Mouse (Mus musculus): ENCODE results near the gene Tmem52b. TPM values are rescaled to one million over a fixed set of nuclear protein-coding genes. Genes with fewer than 3 reads are reported as not detected.

The Tmem52b gene
- total RNA-seq, 2 experiments from 2014 or later: not detected

DNA sequence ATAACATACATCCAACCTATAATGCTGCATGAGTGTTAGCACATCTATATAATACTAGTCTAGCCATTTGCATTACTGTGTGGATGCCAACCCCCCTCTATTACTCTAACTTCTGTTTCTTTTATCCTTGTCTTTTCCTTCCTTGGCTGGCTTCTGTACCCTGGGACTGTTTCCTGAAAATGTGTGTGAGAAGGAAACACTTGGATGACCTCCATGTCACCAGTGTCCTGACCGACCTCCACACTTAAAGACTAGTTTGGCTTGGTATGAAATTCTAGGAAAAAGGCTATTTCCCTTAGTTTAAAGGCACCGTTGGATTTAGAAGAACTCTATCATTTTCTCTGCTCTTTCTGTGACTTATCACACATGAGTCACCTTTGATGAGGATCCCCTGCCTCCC, 15.1 kb downstream of the Tmem52b start:
- intact Hi-C loops (cut with DNase I): no loop called here

DNA sequence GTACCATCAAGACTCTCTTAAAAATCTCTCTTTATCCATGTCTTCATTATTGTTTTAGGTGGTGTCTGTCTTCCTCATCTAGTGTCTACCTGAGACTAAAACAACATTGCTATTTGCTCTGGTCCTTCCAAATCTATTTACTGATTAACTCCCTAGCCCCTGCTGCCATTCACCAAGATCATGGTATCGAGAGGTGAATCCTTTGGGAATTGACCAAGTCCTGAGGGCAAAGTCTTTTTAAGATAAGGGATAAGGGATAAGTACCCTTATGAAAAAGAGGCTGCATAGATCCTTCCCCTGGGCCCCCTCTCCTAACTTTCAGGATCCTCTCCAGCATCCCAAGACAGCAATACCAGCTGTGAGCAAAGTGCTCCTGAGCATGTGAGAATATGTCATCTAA, 17.2 kb downstream of the Tmem52b start:
- intact Hi-C loops (cut with DNase I): no loop called here
- DNase-seq (ENCODE audit: low spot score in 2 of 2): no peak

More for the DNA sequence above, 15.1 kb downstream of the Tmem52b start:
- no peak for DNase-seq (ENCODE audit: low spot score in 2 of 2)

DNA sequence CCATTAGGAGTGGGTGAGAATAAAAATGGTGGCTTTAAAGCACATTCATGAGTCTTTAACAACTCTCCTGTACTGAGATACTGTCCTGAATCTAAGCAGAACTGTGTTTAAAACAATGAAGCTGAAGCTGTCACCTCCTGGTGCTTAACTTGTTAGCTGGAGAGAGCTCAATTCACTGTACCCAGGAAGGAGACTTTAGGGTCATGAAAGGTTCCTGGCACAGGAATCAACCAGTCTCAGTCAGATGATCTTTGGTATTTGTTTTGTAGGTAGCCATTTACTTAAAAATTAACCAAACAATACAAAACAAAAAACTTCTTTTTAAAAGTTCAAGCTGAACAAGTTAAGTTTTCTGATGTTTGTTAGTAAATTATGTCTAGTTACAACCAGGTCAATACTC, 17.9 kb downstream of the Tmem52b start:
- intact Hi-C loops (cut with DNase I): no loop called here
- no peak for DNase-seq (ENCODE audit: low spot score in 2 of 2)

DNA sequence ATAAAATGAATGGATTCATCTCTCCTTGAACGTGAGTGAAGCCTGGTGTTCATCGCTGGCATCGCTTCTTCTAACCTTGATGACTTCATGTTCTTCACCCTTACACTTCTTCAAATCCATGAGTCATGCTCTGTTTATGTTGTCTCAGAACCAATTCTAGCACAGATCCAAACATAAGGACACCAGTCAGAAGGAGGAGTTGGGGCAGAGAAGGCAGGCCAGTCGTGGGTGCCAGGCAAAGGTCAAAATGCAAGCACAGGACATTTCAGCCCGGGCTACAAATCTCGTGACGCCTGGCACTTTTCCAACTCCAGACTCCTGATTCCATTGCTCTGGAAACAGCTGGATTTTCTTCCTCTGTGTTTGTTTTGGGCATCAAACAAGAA, 20.2 kb downstream of the Tmem52b start:
- DNase-seq (ENCODE audit: low spot score in 2 of 2): peak; percentile 63 to 79
- intact Hi-C loops (cut with DNase I): no loop called here

DNA sequence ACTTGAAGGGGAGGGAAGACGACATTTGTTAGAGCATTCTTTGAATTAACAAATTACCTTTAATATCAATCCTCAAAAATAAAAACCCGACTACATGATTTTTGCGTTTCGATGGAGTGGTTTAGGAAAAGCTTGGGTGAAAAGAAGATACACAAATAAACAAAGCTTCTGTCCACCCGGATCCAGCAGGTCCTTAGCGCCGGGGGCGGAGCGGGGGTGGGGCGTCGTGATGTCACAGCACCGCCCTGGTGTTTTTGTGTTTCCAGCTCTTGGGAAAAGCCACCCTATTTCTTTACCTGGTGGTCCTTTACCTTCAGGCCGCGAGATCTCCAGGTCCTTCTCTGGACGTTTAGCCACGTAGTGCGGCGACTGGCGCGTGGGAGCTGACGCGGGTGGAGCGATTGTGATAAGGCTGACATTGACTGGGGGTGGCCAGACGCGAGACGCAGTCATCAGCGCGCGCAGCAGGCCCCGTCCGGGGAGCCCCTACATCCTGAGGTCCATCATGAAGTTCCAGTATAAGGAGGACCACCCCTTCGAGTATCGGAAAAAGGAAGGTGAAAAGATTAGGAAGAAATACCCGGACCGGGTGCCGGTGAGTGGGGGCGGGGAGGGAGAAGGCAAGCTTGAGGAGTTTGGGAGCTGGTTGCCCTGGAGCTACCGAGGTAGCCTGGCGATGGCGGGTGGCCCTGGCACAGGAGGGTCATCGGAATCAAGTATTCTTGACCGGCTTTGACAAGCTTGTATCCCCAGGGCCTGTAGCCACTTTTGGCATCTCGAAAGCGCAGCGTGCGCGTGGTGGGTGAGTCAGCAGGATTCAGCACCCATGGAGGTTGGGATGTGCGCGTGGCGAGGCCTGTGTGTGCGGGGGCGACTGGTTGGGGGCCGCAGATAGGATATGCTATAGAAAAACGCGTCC, 20.8 kb downstream of the Tmem52b start, which contains the start of gene Gabarapl1:
TSS of gene Gabarapl1 (plus strand) at position 219 of the 919 bp plus-strand sequence.
- peak; percentile 82 to 88 for DNase-seq (ENCODE audit: low spot score in 2 of 2)
- intact Hi-C loops (cut with DNase I): no loop called here

DNA sequence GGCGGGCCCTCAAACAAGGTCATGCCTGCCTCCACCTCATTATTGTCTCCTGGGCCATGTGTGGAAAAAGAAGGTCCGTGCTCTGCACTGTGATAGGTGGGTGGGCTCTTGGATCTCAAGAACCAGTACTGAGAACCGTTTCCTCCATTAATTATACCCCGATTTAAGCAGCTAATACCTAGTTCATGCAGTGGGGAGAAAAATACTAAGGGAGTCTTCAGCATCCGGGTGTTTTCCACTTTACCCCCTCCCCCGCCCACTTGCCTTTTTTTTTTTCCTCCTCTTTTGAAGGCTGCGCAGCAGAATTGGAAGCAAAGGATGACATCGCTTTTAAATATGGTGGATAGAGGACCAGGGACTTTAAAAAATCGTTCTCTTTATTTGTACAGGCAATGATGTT, 21.7 kb downstream of the Tmem52b start:
- intact Hi-C loops (cut with DNase I): no loop called here
- peak; percentile 19 to 57 for DNase-seq (ENCODE audit: low spot score in 2 of 2)

DNA sequence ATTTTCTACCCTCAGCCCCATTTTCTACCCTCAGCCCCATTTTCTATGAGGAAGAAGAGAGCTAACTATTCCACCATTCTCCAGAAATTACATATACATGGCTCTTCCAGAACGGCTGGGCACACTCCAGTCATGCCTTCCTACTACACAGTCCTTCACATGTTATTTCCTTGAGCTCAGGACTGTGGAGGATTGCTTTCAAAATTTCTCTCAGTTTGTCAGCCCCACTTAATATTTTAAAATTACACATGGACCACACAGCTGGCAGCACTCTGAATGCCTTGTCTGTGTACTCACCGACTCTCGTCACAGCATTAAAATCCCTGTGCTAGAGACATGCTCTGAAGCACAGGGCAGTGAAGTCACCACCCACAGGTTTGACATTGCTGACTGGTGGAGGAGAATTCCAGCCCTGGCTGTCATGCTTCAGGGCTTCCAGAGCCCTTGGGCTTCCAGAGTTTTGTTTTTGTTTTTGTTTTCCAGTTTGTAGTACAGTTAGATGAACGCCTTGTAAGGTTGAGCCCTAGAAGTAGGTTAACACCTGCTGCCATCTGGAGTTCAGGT, 22.4 kb downstream of the Tmem52b start:
- intact Hi-C loops (cut with DNase I): no loop called here
- DNase-seq (ENCODE audit: low spot score in 2 of 2): no peak

DNA sequence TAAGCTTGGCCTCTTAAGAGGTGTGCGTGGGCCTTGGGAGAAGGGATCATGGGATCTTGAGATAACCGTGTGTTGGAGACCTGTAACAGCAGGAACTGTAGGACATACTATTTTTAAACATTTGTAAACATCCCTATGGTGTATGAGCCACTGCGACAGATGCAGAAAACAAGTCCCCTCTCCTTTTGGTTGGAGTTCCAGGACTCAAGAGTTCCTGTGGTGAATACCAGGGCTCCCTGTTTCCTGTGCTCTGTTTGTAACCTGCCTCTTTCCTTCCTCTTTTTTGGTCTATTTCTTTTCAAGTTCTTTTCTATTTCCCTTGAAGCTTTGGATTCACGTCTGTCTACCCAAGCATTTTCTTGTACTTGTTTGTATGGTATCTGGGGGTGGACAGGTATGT, 23.4 kb downstream of the Tmem52b start:
- intact Hi-C loops (cut with DNase I): no loop called here
- DNase-seq (ENCODE audit: low spot score in 2 of 2): no peak

DNA sequence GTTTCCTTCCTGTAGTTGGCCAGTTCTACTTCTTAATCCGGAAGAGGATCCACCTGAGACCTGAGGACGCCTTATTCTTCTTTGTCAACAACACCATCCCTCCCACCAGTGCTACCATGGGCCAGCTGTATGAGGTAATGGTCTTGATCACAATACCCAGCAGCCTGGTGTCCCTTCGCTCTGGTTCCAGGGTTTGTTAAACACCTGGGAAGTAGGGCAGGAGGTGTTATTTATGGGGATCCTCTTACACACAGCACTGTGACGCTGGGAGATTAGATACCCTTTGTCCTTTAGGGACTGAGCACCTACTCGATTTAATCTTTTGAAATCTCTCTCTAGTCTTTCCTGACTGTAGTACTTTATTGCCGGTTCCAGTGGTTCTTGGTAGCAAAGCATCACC, 26.2 kb downstream of the Tmem52b start:
- no peak for DNase-seq (ENCODE audit: low spot score in 2 of 2)
- intact Hi-C loops (cut with DNase I): no loop called here

DNA sequence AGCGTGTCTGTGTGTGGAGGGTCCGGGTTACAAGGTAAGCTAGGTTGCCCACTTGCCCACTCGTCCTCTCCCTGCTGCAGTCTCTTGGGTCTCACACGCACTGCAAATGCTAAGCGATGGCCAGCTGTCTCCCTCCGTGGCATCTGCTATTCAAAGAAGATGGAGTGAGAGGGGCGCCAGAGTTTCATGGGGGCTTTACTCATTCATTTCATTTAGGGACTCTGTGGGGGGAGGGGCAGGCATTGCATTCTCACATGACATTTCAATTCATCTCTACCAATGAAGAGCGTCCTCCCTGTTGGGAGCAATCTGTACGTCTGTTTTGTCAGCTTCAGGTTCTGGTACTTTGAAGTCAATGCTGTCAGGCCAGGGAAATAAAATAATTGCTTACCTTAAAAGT, 29.6 kb downstream of the Tmem52b start:
- peak in 1 of 2 experiments; percentile 52 for DNase-seq (ENCODE audit: low spot score in 2 of 2)
- intact Hi-C loops (cut with DNase I): no loop called here

DNA sequence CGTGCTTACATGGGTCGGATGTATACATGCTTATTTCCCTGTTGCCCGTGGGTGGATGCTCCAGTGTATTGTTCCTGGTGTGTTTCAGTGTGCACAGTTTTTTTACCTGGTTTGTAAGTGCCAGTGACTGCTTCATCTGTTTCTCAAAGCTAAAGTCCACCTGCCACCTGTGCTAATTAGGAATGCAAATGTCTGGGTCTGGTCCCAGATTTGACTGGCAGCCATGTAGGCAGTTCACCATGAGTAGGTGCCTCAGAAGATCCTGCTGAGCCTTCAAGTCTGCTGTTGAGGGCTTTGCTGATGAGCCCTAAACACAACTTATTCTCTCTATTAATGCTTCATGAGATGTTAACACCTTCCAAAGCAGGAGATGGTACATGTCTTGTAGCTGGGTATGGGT, 30.2 kb downstream of the Tmem52b start:
- intact Hi-C loops (cut with DNase I): no loop called here
- DNase-seq (ENCODE audit: low spot score in 2 of 2): no peak

DNA sequence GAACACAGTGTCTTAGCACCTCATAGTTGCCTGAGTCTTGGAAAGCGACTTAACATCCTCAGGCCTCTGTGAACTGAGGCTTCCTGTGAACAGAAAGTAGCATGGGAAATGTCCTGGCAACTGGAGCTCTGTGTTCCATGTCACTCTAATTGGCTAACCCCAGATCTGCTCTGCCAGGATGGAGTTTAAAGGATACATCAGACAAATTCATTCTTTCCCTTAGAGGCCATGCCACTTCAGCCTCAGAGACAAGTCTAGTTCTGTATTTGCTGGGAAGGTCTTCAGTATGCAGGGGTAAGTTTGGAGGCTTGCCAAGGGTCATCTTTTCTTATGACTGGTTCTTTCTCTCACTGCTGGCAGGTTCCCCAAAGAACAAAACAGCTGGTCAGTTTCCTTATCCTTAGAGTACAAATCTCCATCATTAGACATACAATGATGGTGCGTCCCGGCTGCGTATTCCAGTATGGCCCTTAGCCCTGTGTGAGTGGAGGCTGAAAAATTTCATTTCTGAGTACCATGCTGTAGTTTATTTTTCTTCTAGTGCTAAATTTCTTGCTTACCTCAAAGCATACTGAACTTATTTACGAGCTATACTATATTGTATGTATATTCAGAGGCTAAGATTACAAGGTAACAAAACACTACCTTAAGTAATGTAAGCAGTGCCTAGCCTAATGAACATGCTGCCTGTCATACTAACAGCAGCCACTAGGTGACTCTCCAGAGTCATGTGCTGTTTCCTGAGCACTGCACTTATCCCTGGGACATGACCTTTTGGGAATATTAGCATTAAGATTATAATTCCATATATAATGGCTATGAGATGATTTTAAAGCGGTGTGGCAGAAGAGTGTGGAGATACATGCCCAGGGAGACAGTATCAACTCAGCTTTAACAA, 31.6 kb downstream of the Tmem52b start:
- intact Hi-C loops (cut with DNase I): no loop called here
- peak; percentile 81 to 86 for DNase-seq (ENCODE audit: low spot score in 2 of 2)

DNA sequence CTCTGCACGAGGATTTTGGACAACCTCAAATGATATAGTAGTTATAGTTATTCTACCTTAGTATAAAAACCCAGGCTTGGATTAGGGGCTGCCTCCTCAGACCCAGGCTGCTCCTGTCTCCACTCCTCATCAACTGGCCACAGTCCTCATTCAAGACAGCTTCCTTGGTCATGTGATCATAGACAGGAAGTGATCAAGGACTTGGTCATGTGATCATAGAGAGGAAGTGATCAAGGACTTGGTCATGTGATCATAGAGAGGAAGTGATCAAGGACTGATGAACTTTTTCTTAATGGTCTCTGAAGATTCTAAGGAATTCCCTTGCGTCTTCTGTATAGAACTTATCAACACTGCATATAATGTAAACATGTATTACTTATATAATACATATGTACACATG, 34.9 kb downstream of the Tmem52b start:
- intact Hi-C loops (cut with DNase I): no loop called here
- DNase-seq (ENCODE audit: low spot score in 2 of 2): no peak

DNA sequence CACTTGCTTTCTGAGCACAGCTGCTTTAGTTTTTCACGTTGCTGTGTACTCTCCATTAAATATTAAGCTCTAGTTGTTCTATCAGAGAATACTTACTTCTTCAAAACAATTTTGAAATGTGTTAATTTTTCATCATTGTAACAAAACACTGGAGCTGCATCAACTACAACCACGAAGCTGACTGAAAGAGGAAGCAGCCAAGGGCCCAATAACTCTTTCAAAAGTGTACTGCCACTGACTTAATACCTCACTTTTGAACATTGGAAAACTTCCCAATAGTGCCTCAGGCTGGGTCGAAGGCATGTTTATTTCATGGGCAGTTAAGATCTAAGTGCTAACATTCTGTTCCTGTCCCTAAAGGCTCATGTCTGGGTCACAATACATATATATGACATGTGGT, 35.7 kb downstream of the Tmem52b start:
- intact Hi-C loops (cut with DNase I): no loop called here
- no peak for DNase-seq (ENCODE audit: low spot score in 2 of 2)

DNA sequence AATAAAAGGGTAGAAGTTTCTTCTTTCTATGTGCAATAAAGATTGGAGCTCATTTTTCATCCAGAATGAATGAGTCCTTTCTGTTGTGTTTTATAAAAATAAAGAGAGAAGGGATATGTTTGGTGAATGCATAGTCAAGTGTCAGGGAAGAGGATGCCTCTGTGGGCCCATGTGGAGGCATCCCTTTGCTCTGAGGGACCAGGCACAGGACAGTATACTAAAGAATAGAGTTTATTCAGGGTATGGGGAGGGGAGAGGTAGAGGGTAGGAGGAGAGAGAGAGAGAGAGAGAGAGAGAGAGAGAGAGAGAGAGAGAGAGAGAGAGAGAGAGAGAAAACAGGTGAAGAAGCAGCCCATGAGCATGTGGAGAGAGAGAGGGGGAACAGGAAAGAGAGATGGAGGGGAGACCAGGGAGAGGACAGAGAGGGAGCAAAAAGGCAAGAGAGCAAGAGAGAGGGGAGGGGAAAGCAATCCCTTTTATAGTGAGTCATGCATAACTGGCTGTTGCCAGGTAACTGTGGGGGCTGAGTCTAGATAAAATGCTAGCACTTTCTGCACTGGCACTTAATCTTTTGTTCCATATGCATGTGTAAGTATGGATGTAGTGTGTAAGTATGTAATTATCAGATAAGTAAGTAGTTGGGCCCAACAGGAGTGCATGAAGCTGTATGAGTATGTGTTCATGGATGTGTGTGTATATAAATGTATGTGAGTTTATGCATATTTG, 45.1 kb downstream of the Tmem52b start:
- DNase-seq (ENCODE audit: low spot score in 2 of 2): no peak
- intact Hi-C loops (cut with DNase I): loop anchor here (5.0 kb wide), 2 partner anchors 35 to 80 kb away; no protein-coding TSS in a partner anchor

DNA sequence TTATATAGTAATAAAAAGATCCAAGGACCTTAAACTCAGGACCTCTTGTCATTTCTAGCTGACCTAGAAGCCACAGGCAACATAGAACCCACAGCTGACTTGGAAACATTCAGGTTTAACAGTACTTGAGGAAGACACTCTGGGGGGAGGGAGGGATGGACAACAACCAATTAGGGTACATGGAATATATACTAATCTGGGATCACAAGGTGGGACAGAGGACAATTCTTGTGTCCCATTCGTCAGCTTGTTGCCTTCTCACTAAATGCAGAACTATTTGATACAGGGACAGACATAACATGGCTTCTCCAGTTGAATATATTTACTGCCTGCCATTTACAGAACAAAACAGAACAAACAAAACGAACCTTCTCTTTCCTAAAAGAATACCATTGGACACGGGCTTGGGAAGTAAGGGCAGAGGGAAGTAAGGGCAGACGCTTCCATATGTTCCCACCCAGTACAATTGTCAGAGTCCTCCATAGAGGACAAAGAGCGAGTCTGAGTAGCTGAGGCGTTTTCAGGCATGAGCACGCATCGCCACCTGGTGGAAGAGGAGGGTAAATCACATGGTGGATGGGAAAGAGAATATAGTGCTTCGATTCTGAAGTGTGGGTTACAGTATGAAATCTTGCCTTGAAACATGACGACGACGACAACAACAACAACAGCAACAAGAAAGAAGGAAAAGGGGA, 46.7 kb downstream of the Tmem52b start:
- DNase-seq (ENCODE audit: low spot score in 2 of 2): peak; percentile 70 to 81
- intact Hi-C loops (cut with DNase I): loop anchor here (1.0 to 5.0 kb wide), 3 partner anchors 37 to 166 kb away; no protein-coding TSS in a partner anchor

DNA sequence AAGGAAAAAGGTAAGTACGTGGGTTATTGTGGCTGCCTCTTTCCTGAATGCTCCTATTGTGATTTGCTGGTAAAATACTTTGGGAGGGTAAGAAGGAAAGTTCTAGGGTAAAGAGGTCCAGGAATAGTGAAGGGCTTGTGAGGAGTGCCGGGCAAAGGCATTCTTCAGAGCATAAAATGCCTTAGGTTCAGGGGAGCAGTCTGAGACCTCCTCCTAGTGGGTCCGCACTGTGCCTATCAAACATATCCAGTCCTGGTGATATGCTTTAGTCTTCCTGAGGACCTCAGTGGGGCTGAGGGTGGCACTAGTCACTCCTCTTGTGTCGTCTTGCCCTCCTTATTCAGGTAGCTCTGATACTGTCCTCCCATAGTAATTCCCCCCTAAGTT, 47.3 kb downstream of the Tmem52b start:
- intact Hi-C loops (cut with DNase I): loop anchor here (1.0 to 5.0 kb wide), 3 partner anchors 37 to 166 kb away; no protein-coding TSS in a partner anchor
- DNase-seq (ENCODE audit: low spot score in 2 of 2): no peak

DNA sequence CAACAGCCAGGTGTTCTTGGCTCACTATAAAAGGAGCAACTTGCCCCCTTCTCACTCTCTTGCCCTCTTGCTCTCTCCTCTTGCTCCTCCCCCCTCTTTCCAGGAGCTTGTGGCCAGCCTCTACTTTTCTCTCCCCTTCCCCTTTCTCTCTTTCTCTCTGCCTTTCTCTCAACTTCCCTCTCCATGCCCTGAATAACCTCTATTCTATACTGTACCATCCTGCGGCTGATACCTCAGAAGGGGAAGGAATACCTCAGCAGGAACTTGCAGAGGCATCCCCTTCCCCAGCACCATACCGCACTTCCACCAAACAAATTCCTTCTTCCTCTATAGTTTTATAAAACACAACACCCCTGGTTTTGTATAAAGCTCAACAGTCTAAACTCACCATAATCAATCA, 52.9 kb downstream of the Tmem52b start:
- intact Hi-C loops (cut with DNase I): no loop called here
- DNase-seq (ENCODE audit: low spot score in 2 of 2): no peak
